Mouse (Mus musculus): ENCODE measurements around the gene Slco2b1.

Slco2b1 gene

DNA sequence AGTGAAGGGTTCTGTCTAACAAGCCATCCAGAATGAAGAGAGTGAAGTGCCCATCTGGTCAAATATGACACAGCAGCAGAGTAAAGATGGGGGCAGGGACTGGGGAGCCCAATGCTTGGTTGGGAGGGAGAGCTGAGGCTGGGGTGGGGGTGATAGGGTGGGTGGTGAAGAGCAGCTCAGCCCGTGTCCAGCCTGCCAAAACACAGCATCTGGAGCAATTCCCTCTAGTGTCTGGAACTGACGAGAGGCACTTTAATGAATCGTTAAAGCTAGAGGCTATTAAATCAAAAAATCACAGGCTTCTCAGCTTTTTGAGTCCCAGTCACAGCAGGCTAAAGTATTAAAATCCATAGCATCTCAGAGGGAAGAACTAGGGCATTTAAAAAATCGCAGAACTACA, 61.6 kb downstream of the Slco2b1 start:
- no peak for DNase-seq (ENCODE audit: low read depth)

DNA sequence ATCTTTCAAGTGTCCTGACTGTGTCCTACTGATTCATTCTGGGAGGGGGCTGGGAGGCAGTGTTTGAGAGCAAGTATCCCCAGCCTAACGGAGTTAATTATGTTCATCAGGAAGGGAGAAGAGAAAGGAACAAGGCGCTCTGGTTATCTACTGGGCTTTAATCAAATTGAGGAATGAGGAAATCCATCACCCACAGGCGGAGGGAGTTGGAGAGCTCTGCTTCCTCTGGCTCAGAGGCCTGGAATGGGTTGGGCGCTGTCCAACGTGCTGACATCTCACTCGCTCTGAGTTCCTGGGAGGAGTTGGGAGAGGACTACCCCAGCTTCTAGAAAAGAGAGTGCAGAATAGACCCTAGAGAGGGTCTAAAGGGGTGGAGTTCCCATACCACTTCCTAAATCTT, 62.5 kb downstream of the Slco2b1 start:
- no peak for DNase-seq (ENCODE audit: low read depth)

DNA sequence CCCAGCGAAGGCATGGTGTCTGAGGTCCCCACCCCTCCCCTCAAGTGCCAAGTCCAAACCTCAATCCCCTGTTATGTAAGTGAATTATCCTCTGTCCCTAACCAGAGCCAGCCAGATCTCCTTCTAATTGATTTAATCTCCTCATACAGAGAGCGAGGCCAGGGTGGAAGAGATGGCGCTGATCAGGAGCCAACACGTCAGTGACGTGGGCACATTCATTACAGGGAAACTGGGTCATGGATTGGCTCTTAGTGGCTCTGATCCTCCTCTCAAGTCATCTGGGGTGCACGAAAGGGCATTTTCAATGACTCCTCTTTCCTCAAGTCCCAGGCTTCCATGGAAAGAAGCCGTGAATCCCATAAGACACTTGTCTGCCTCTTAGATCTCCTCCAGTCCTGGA, 66.4 kb downstream of the Slco2b1 start:
- no peak for DNase-seq (ENCODE audit: low read depth)

DNA sequence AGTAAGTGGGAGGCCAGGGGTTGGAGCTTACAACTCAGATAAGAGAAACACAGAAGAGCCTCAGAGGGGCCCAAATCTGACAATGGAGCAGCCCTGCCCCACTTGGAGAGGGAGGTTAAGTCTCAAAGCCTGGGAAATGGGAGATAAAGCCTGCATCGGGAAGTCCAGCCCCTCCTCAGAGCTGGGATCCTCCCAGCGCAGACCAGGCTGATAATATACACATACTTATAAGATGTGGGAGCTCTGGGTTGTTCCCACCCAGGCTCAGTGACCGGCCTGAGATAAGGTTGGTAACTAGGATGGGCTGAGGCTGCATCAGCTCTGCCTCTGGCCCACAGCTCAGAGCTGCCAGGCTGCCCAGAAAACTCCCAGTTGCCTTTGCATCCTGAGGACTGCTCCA, 69.1 kb downstream of the Slco2b1 start:
- peak; percentile 76 for DNase-seq (ENCODE audit: low read depth)

DNA sequence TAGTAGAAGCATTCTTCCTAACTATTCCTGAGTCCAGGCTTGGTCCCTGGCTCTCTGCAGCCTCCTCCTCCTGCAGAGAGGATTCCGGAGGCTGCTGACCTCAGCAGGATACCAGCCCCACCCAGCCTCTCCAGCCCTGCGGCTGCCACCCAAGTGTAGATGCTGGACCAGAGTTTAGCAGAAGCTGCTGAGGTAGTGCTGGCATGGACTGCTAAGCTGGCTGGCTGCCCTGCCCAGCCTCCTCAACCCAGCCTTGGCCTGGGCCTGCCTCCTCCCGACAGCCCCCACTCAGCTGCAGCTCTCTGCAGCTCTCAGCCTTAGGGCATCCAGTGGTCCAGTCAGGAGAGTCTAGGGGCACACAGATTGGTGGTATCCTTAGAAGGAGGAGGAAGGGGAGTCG, 69.9 kb downstream of the Slco2b1 start:
- no peak for DNase-seq (ENCODE audit: low read depth)

DNA sequence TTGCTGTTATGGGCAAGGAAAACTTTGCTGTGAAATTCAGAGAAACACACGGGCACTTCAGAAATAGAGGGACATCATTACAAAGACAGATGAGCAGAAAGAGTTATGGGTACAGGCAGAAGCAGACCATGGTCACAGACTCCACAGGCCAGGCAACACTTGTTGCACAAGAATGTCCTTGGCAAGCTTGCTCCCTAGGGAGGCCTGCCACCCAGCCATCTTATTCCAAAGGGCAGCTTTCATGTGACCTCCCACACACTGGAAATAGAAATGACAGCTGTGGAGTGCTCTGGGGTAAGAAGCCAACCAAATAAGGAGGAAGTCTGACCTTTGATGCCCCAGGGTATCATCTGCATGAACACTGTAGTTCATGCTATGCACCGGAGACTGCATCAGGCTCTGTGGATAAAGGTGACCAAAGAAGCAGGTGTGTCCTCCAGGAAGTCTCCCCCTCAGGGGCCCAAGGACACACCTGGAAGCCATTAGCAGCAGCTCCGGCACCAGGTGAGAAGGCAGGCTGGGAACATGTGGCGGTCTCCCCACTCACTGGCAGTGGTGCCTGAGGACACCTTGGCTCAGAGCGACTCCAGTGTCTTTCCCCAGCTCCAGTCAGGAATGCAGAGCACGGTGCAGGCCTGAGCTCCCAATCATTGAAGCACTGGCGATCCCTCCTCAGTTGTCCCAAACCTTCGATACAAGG, 77.0 kb downstream of the Slco2b1 start:
- DNase-seq (ENCODE audit: low read depth) = no peak

DNA sequence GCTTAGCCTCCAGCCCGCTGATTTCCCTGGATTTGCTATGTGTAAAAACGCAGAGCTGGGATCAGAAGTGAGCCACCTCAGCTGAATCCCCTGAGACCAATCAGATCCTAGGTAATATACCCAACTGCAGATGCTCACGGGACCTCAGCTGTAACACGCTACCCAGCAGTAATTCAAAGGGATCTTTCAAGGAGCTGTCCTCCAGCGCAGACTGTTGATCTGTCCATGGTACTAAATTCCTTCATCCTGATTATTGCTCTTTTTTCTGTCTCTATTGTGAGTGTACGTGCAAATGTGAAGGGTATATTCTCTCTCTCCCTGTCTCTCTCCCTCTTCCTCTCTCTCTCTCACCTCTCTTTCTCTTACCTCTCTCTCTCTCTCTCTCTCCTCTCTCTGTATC, 78.9 kb downstream of the Slco2b1 start:
- no peak for DNase-seq (ENCODE audit: low read depth)

DNA sequence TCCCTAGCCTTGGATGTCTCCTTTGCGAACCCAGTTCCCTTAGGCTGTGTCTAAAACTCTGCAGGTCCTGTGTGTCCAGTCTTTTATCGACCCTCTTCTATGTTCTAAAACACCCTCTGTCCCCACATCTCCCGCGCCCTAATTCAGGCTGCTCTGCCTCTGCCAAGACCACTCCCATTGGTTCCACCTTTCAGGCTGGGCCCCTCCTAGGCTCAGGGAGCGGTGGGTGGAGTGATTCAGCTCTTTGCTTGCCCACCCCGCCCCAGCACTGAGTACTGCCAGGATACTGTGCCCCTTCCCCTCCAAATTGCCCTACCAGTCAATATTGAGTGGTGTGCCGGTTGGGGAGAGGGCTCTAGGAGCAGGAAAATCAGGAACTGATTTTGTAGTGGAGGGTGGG, 83.8 kb downstream of the Slco2b1 start:
- DNase-seq (ENCODE audit: low read depth) = no peak

DNA sequence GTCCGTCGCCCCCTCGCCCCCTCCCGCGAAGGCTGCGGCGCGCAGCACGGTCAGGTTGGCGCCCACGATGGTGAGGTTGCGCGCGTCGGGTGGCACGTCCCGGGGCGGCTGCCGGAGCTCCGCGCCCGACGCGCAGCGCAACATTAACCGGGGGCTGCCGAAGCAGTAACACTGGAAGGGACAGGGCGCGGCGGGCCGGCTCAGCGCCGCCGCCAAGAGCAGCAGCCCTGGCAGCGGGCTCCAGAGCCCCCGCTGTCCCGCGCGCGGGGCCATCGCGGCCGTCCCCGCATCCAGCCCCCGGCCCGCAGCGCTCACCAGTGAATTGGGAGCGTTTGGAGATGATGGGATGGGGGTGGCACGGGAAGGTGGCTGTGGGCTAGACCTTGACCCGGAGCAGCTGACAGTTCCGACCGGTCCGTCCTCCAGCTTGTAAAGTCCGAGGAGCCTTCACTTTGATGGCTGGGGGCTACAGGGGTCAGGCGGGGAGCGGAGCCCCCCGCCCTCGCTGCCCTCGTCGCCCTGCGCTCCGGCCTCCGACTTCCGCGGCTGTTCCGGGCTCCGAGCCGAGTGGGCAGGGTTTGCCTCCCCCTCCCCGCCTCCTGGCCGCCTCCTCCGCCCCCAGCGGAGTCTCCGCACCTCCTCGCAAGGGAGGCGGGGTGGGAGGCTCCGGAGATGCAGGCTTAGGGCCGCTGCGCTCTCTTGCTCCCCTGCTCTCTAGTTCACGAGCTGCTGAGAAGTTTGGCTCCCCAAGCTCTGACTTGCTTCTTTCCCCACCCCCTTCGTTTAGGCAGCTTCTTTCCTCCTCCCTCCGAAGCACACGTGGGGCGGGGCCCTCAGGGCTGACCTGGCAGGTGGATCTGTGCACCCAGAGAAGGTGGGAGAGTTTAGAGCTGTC, 84.5 kb downstream of the Slco2b1 start, which contains the start of gene Tpbgl:
TSS of gene Tpbgl (minus strand) at position 728 of the 895 bp plus-strand sequence.
- DNase-seq (ENCODE audit: low read depth) = no peak

DNA sequence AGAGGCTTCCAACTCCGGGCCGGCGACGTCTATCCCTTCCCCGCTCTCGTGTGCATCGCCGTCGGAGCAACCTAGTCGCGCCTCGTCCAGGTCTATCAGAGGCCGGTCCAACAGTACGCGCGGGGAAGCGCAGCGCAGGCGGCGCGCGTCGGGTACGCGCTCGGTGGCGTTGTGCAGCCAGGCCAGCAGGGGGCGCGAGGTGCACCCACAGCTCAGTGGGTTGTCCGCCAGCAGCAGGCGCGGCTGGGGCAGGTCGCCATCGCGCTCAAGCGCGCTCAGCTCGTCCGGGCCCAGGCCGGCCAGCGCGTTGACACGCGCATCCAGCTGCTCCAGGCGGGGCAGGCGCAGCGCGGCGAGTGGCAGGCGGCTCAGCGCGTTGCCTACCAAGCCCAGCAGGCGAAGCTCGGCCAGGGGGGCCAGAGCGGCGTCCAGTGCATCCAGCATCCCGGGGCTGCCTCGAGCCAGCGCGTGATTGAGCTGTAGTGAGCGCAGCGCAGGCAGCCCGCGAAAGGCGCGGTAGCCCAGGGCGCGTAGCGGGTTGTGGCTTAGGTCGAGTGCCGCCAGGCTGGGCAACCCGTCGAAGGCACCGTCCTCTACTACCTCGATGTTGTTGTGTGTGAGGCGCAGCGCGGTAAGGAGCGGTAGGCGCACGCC, 85.3 kb downstream of the Slco2b1 start:
- DNase-seq (ENCODE audit: low read depth) = no peak

DNA sequence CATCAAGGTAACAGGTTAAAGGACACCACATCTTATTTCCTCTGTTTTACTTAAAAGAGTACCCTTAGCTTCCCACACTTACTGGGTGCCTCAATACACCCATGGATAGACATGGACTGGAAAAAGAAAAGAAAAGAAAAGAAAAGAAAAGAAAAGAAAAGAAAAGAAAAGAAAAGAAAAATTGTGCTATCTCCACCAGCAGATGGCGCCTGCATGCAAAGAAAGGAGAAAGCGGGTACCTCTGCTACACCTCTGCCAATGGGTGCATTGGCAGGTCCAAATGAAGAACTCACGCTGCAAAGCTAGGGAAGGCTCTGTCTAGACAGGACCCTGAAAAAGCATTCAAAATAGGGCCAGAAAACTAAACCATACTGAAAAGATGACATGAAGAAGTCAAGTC, 92.3 kb downstream of the Slco2b1 start:
- no peak for DNase-seq (ENCODE audit: low read depth)

DNA sequence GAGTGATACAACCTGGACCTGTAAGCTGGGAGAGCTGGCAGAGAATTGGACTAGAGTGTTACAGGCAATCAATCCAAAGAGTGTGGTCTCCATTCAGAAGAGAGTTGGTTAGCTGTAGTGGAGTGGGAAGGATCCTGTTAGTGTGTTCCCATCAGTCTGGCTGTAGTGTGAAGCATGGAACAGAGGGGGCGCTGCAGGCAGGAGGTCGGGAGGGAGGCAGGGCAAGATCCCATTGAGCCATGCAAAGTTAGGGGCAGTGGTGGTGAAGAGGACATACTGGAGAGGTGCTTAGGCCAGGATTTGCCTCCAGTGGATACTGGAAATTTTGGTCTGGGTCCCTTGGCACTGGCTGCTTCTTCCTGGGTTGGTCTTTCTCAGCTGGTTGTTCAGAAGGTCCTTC, 92.9 kb downstream of the Slco2b1 start:
- DNase-seq (ENCODE audit: low read depth) = no peak

All from c-Kit-positive CD71-positive TER-119-negative erythroid progenitor cells, embryonic 14.5 days (primary cell).